Mouse (Mus musculus) bone marrow, adult 2 months (tissue): ENCODE data around the gene Dennd5b.

Source experiments
- CTCF ChIP-seq: fragments of 200-500 bp; IDR thresholded peaks from 2 replicates; pipeline ENCODE4 v1.5.1; 2011; ENCODE audit warnings: low read length, control low read depth; ENCODE audit not compliant: control insufficient read depth, insufficient read depth
- POLR2A ChIP-seq: fragments of 200-500 bp; IDR thresholded peaks from 2 replicates; pipeline ENCODE4 v1.6.1; 2011; ENCODE audit warnings: low read depth, mild to moderate bottlenecking, control low read depth, low read length, borderline replicate concordance; ENCODE audit not compliant: control insufficient read depth

DNA sequence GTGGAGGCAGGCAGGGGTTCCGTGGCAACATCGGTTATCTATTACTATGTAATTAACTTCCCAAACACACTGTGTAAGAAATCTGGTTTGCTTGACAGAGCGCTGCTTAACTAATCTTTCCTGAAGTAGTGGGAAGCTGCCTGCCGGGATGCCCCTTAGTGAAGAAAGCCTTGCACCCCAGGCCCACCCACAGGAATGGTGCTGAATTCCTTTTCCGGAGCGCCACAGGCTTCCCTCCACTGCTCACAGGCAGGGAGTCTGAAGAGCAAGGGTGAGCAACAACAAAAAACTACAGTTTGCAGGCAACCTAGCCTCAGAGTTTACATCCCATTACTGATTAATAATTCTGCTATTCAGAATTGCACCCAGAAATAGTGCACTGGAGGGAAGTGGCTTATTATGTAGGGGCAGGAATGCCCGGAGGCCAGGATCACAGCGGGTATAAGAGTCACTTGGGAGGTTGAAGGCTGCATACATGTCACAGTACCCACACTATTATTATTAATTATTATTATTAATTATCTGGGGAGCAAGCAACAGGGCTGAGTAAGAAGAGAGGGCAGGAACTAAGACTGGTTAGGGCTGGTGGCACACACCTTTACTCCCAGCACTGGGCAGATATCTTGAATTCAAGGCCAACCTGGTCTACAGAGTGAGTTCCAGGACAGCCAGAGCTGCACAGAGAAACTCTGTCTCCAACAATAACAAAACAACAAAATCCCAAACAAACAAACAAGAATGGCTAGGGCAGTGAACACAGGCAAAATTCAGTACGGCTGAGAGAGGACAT lies 129.2 kb downstream of the Dennd5b start:
- no peak for TF ChIP-seq CTCF
- no peak for TF ChIP-seq POLR2A
